Mouse (Mus musculus): ENCODE data around the gene 1700001L19Rik. TPM values are rescaled to one million over a fixed set of nuclear protein-coding genes. Genes with fewer than 3 reads are reported as not detected.

1700001L19Rik gene
- polyA plus RNA-seq, 1 experiment from 2014 or later = 3.5 TPM

- WGBS = 100% methylated on average over 1 of the region's 1 CpGs
- Histone ChIP-seq H3K4me2 (no peak overlapping the region), H3K4me1 (replicated peaks) (no peaks in the 10 kb centered on the region), H3K4me3 (no peak overlapping the region), H3K27ac (no peak overlapping the region), H3K27me3 (no peaks in the 10 kb centered on the region), H3K9me3 (no peaks in the 10 kb centered on the region), H3K36me3 (no peaks in the 10 kb centered on the region; the same call in 1 of the 2 replicates), H3K9ac (no peak overlapping the region)
- no peak for ATAC-seq (ENCODE audit: low FRiP score)
Observed at GRCm38 (mm10) chr13:68642786-68643185, 45.6 kb downstream of the 1700001L19Rik start.

Other genes with a start within 250 kb of the 1700001L19Rik start
- 12.8 and 12.9 TPM in 2 replicates for gene Mtrr, start 15.3 kb upstream of the 1700001L19Rik start, polyA plus RNA-seq (2015; fragmentation: Nextera tagmentation; extraction: Ambion mirVana)
- 22.7 and 25.9 TPM in 2 replicates for gene Fastkd3, start 15.2 kb upstream of the 1700001L19Rik start, polyA plus RNA-seq (2015; fragmentation: Nextera tagmentation; extraction: Ambion mirVana)